Mouse (Mus musculus): ENCODE results near the gene Mup15.
"Not testable (repeated sequence)": the region's sequence is repeated elsewhere in the genome, so short reads cannot be mapped to it uniquely, and the experiment has no call there.

The Mup15 gene

DNA sequence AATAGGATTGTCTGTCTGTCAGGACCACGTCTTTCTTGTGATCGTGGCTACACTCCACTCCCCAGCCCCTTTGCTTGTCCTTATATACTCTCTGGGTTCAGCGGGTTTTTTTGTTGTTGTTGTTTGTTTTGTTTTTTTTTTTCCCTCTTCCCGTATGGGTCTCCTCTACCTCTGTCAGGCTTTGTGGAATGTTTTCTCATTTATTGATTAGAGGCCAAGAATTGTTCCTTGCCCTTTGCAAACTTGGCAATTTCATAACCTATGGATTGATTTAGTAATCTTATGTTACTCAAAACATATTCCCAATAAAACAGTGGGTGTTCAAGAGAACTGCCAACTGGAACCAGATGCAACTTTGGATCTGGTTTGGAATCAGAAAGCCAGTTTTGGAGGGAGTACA lies at the start of gene Mup15:
Gene Mup15 (minus strand): TSS at position 101 of the 400 bp plus-strand sequence.
- not testable (repeated sequence) for DNase-seq (ENCODE audit: low spot score in 2 of 2)

Data from cerebellum, postnatal 4 days (tissue).